Mouse (Mus musculus) thymus, postnatal 10 days (tissue): ENCODE results near the gene Skap2.
A peak's percentile ranks its signal among the peaks of the same experiment; 100 is the strongest.

Experiments used
- DNase-seq, 2 experiments: peaks; one replicate each; pipeline ENCODE4 v3.0.0; 2021; ENCODE audit warnings: low spot score in 2 of 2

Skap2 gene

DNA sequence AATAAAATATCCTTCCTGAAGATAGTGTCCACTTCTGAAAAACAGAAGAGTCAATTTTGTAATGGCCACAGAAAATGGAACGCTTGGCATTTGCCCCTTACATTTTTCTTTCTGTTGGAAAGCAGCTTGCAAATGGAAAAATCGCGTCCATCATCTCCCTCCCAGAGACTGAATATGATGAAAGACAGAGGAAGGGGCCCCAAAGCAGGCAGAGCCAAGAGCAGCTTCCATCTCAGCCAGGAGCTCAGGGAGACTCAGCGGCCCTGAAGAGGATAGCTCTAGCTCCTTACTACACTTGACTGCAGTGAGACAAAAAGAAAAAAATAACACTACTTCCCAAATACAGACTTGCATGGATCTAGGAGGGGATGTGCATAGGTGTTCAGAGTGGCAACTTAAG lies 122.5 kb downstream of the Skap2 start:
- DNase-seq: no peak

DNA sequence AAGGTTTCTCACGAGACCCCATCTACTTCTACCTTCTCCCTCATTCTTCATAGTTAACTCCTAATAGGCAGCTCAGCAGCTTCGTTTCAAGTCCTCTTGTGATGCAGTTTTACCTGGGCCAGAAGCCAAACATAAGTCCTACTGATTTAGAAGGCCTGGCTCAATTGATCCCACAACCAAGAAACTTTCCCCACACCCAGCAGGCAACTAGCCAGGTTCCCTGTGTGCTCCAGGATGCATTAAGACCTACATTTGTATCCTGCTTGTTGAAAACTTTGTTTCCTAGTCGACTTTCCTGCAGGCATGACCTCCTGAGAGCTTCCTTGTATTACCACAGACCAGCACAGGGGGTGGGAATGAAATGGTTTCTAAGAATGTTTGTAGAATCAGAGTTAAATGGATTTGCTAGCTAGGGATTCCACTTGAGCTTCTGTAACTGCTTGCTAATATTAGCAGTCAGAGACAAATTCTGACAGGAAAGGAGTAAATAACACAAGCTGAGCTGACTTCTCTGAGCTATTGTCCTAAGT lies 125.4 kb downstream of the Skap2 start:
- no peak for DNase-seq

DNA sequence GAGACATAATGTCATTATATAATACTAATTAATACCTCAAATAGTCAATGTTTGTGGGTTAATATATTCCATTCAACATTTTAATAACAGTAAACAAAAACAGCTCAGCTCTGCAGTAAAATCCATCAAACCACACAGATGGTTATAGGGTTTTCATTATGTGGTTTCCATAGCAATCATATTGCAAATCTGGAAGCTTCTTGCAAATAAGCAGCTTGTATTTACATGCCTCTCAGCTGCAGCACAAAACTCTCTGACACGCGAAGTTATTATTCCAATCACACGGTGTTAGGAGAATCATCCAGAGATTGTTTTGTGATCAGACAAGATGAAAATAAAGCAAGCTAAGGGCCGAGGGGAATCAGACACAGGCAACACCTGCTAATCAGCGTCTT lies 129.5 kb downstream of the Skap2 start:
- DNase-seq: no peak

DNA sequence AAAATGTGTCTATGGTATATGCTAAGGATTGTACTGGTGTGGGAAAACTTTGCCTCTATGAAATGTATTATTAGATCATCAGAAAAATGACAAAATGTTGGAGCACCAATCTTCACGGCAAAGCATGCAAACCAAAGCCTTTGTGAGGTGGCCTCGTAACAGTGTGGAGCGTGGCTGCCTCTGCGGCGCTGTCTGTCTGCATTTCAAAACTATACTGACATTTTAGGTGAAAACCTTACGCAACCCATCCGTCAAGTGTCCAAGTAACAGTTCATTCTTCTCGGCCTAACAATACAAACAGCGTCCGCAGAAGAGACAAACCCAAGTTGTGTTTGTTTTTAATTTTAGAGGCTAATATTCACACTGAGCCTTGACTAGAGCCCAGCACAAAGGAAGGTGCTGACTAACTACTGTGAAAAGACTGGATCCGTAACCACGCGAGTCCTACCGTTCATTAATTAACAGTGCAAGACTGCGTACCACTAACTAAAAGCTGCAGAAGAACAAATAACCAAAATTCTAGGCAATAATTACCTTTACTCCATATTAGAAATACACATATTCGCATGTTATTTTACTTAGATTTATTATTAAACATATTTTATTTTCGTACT lies 130.0 kb downstream of the Skap2 start:
- DNase-seq: no peak

DNA sequence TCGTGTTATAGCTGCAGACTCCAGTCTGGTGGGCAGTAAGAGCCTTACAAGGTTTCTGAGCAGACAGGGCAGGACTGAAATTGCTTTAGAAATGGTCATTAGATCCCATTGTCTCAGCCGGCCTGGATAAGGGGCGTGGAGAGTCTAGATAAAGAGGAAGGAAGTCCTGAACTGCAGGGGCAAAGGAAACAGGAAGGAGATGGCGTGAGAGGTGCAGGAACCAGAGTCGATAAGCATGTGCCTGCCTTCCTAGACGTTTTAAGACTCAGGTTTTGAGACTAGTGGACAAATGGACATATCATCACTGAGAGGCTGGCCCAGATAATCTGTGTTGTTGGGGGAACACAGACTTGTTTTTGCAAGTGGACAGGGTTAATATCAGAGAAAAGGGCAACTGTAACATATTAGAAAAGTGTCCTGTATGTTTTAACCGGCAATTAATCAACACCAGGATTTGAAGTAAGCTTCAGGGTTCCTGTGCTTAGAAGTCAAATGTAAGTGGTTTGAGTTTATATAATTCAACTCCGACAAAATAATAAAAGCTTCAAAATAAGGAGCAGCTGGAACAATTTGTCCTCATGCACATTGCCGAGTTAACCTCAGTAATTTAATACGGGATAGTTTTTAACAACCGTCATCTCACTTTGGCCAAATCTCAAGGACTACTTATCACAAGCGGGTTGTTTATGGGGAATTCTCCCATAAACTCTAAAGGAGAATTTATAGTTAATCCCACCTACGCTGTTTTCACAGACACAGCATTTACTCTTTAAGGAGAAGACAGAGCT lies 131.0 kb downstream of the Skap2 start:
- no peak for DNase-seq

DNA sequence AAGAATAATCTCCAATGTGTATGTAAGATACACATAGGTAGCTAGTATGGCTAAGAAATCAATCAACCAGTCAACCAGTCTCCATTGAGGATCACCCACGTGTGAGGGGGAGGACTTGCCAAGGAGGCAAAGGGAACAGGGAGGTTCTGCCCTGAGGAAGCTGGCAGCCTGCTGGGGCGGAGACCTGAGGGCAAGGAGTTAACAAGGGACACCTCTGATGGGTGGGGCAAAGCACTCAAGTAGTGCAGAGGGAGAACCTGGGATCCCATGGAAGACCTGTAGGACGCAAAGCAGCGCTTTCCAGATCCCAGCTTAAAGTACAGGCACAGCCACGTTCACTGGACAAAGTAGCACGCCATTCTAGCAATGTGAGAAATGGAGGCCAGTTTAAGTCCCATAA lies 131.6 kb downstream of the Skap2 start:
- no peak for DNase-seq

DNA sequence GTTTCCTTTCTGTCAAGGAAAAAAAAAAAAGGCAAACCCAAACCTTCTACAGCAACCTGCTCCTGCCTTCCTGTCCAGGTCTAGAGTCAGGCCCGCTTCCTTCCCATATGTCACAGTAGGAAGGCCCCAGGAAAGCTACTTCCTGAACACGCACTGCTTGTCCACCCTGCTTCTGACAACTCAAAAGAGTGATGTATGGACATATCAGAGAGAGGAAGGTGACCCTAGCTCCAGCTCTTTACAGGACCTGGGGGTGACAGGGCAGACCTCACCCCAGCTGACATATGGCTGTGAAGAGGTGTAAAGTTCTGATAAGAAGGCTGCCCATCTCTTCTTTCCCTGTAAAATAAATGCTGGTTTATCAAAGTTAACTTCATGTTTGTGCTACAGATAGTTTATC lies 133.8 kb downstream of the Skap2 start:
- DNase-seq: no peak

DNA sequence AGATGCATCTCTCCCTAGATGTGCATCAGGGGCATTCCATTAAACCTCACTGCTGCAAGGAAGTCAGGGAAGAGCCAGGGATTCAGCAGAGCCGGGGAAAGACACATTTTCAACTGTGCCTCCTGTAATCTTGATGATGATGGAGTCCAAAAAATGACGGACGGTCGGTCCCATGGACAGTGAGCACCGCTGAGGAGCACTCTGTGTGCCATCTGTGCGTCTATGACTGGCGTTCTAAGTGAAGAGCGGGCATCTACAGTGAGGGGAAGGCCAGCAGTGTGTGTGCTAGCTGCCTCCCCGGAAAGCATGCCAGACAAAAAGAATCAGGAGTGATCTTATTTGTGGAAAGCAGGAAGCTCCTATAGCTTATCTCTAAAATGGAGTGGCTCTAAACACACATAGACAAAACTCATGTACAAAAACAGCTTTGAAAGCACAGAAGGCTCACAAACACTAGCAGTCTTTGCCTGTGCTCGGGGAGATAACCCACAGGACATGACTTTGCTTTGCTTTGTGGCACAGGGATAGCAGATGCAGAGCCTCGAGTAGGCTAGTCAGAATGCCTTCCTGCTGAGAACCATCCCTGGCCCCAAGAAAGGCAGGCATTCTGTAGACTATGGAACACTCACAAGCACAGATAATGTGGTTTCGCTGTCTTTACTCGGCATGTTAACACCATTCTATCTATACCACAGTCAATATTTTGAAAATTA lies 135.4 kb downstream of the Skap2 start:
- DNase-seq: no peak

DNA sequence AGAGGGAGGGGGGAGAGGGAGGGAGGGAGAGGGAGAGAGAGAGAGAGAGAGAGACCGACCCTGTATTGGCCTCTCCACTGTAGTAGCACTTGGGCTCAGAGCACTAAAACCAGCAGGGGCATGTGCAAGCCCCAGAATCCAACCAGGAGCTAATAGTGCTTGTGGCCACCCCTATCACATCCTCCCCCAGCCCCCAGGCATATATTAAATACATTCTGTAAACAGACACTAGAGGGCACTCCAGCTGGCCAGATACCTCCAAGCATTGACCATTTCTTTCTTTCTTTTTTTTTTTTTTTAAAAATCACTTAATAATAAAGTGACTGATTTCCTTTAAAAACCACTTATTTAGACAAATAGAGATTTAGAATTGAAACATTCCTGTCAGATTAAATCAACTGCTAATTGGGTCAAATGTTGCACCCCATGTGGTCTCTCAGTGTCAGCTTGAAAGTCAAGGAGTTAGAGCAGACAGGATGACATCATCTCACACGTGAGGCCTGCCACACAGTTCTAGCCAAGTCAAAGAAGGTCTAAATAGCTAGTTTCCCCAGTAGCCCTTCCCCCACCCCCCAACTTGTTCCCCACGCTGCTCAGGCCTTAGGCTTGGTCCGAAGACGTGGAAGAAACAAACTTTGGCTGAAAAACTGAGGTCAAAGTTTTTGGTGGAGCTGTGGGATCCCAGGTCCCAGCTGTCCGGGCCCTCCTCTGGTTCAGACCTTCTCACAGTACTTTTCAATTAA lies 136.3 kb downstream of the Skap2 start:
- DNase-seq: peak in 1 of 2 experiments; percentile 7

DNA sequence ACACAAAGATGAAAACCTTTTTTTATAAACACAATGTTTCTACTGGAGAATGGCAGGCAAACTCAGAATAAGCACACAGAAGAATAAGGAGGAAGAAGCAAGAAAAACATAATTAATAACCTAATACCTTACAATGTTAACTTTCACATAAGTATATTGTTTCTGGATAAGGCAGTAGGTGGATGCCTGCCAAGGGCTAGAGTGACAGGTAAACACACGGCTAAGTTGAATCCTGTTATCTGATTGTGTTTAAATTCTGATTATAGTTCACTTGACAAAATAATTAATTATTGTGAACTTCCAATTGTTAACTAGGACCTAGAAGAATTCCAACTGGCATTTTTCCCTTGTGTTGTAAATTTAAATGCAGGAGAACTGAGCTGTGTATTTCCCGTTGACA lies 138.3 kb downstream of the Skap2 start:
- DNase-seq: no peak

DNA sequence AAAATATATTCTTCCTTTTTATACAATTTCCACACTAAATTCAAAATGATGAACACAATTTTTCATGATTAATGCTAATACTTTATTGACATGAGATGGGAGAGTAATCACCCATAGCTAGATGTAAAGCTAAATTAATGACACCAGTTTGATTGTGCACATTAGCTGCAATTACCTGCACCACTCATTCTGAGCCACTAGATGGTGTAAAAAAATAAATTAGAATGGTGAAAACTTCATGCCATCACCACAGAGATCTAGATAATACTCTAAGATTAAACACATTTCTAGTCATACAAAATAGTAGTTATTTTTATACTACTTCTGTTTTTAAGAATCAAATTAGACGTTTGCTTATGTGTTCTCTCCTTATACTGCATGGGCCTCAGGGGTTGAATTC lies 141.2 kb downstream of the Skap2 start:
- no peak for DNase-seq

DNA sequence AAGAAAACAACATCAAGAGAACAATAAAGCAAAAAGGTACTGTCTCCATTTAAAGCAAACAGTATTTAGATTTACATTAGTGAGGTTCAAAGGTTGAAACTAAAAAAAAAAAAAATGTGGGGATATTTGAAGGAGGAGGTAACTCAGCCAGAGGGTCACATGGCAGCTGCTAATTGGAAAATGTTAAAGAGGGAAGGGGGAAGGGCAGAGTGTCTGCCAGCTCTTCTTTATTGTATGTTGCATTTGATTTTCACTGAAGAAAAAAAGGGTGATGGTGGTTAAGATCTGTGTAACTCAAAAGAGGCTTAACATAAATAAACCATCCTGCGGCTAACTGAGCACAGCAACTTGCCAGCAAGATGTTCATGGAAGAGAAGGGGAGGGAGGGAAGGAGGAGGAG lies 142.1 kb downstream of the Skap2 start:
- no peak for DNase-seq

DNA sequence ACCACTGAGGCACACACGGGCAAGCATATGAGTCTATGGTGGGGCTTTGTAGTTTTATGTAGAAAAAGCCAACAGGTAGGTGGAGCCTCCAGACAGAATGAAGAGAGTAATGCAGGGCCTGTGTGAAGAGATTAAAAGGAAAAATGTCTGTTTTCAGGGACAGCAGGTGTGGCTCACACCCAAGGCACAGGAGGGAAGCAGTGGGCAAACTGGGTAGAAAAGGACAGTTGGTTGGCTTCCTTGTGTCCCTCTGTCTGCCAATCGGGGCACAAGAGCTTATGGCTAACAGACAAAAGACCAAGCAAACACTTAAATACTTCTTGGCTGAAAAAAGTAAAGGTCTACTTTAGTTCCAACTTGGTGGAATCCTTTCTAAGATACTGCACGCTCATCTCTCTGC lies 145.8 kb downstream of the Skap2 start:
- no peak for DNase-seq

DNA sequence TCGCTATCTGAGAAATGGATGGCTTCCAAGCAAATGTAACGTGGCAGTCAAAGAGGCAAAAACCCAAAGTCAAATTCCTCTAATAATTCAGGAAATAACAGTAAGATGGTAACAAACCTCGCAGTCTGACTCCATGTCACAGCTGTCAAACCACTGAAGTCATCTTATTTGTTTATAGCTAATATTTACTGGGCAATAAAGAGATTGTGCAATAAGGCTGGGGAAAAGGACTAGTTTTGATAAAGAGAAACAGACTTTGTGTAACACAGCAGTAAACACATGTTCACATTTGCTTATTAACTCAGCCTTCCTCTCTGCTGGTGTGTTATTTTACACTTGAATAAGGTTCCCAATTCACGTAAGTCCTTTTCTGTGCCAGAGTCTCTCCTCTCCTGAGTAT lies 148.8 kb downstream of the Skap2 start:
- no peak for DNase-seq

DNA sequence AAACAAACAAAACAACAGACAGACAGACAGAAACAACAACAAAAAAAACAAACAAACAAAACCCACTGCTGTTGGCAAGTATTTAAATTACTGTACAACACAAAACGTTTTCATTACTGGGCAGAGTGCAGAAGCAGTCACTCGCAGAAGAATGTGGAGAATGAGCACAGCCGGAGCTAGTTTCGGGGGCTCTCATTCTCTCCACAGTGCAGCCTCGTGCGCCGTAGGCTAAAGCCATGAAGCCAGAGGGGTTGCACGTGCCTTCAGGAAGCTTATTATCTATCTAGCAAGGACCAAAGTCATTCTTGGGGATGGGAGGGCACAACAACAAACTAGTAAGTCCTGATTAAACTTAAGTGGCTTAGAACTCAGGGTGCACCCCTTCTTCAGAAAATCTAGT lies 152.0 kb downstream of the Skap2 start:
- DNase-seq: no peak

DNA sequence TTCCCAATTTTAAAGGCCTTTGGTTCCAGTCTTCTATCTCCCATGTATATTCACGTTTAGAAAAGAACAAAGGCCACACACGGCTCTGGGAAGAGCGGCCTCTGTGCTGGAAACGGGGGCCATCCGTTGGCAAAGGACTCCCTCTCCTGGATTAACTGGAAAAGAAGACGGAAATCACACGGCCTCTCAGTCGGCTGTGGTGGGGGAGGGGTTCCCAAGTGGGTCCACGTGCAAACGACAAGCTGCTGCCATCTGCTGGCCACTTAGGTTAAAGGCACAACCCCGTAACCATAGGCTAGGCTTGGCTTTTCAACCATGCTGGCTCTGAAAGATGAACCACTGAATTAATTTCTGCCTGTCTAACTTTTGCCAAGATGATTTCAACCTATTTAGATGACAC lies 154.5 kb downstream of the Skap2 start:
- DNase-seq: peak; percentile 73 to 92

DNA sequence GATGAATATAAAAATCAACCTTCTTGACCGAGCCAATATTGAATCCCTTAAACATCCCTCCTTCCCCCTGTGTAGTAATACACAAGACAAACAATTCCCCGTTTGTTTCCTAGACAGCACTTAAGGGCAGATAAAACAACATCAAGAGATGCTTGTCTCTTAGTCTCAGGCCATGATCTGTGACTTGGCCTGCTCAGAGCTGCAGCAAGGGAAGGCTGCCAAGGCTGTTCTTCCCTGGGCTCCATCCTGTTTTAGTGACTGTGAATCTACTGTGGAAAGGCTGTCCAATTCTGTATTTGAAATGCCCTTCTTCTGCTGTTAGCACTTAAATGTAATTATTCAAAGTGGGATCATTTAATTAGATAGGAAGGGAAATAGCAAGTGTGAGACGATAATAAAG lies 159.1 kb downstream of the Skap2 start:
- no peak for DNase-seq

DNA sequence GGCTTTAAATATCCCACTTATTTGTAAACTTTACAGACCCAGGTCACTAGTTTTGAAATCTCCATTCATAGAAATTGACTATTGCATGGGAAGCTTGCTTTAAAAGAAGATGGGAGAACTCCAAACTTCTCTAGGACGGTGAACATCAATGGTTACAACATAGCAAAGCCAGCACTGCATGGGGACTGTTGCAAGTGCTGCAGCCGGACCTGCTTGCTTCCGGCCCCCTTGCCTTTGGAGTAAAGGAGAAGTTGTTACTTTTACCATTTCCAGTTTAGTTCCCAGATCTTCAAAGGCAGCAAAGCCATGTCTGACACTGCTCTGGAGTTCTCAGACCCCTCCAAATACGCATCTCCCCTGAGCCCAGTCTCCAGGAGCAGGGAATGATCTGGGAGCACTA lies 159.7 kb downstream of the Skap2 start:
- DNase-seq: no peak

DNA sequence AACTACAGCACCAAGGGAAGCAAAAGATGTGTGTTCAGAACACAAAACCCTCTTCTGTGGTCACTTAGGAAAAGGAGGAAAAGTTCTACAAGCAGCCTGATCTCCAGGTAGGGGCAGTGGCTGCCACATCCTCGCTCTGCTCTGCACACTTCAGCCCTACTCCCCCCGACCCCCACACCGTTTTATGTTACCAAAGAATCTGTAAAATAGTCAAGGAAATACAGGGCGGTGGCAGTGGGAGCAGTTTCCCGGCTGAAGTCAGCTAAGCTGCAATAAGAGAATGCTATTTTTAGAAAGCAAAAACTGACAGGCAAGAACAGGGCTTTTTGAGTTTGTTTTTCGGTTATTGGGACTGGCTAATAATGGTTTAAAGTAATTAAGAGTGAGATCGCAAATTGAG lies 160.8 kb downstream of the Skap2 start:
- no peak for DNase-seq

DNA sequence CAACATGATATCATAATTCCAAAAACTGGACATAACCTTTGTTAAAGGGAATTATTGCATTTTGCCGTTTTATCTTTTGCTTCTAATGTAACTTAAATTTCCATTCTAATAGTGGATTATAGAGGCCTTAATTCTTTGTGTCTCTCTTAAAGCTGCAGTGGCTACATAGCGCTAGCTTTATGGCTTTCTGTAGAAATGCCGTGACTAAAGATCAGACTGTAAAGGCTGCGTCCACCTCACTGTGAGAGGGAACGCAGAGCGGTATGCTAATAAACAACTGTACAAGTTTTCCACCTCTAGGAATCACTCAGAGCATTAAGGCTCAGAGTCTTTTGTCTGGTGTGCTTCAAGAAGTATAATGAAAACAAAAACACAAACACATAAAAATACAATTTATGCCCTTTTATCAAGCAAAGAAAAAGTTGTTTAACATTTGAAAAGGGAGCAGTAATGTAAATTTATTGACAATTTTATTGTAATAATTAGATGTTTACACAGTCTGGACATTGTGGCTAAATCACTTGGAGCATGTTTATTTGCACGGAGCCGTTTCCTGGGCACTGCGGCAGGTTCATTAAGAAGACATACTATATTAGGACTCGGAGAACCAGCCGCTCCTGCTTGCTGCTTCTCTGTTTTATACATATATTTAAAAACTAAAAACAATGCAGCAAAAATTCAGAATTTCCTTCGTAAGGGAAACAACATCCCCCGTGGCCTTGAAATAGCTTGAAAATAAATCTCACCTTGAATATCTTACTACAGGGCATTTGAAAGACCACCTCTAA lies 162.1 kb downstream of the Skap2 start:
- DNase-seq: no peak

DNA sequence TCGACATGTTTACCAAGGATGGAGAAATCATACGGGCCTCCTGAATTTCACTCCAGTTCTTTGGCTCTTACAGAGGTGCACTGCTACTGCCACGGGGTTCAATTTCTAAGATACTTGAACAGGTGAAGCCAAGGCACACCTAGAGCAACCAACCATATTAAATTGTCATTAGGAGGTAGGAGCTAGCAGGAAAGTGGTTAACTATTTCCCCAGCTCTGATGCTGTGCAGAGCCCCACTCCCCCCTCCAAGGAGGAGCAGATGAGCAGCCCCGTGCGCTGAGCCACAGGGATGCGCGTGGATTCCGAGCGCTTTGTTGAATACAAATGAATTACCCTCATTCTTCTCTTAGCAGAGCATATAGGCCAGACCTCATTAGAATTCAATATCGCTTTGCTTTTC lies 162.8 kb downstream of the Skap2 start:
- DNase-seq: no peak
